Mouse (Mus musculus): ENCODE measurements at regions not wholly inside any gene's neighbourhood (a gene's known extent, or its start where the extent isn't known, plus 50 kb on each side); places are given as distances from the start of the nearest gene placed in this dataset.

GRCm38 (mm10) chr14:48049698-48050459 is 70.7 kb upstream of the Peli2 start:
- no peak for TF ChIP-seq POLR2A (IDR thresholded peaks at IDR 0.05; ENCODE audit: borderline replicate concordance, control insufficient read depth, low read depth, low read length)
- no peak for TF ChIP-seq CTCF (IDR thresholded peaks at IDR 0.05; ENCODE audit: control insufficient read depth, insufficient read depth, low read length)

Data from bone marrow, adult 2 months (tissue).